Mouse (Mus musculus): ENCODE measurements at regions not wholly inside any gene's neighbourhood (a gene's known extent, or its start where the extent isn't known, plus 50 kb on each side); places are given as distances from the start of the nearest gene placed in this dataset.
"Not testable (repeated sequence)": the region's sequence is repeated elsewhere in the genome, so short reads cannot be mapped to it uniquely, and the experiment has no call there.

GRCm38 (mm10) chr11:45365343-45365742 lies 486.5 kb upstream of the Clint1 start:
- WGBS (ENCODE audit: insufficient replicate concordance): 71% methylated on average over 3 of the region's 3 CpGs
- Histone ChIP-seq H3K4me3 (replicated peaks) (no peak overlapping the region), H3K36me3 (no peaks in the 10 kb centered on the region), H3K4me1 (replicated peaks) (no peaks in the 10 kb centered on the region), H3K4me2 (no peak overlapping the region), H3K9me3 (replicated peaks) (no peaks in the 10 kb centered on the region), H3K27me3 (no peaks in the 10 kb centered on the region), H3K9ac (no peak overlapping the region), H3K27ac (no peak overlapping the region)
- no peak for ATAC-seq (ENCODE audit: low read depth)
- DNase-seq: no peak

GRCm38 (mm10) chr11:45389243-45390146 lies 462.4 kb upstream of the Clint1 start:
- Histone ChIP-seq H3K9me3 (replicated peaks) (no peaks in the 10 kb centered on the region), H3K27me3 (no peaks in the 10 kb centered on the region), H3K9ac (no peak overlapping the region), H3K27ac (no peak overlapping the region), H3K36me3 (no peaks in the 10 kb centered on the region), H3K4me1 (replicated peaks) (no peaks in the 10 kb centered on the region), H3K4me3 (replicated peaks) (no peak overlapping the region), H3K4me2 (no peak overlapping the region)
- DNase-seq (no peak), ATAC-seq (ENCODE audit: low read depth) (no peak)
- 48% methylated on average over 11 of the region's 11 CpGs for WGBS (ENCODE audit: insufficient replicate concordance)

- no peak overlapping the region for H3K27ac ChIP-seq
- ATAC-seq (ENCODE audit: low read depth) (no peak), DNase-seq (no peak)
- no peaks in the 10 kb centered on the region for H3K36me3 ChIP-seq
- H3K4me1 ChIP-seq (replicated peaks): no peaks in the 10 kb centered on the region
- H3K9ac ChIP-seq: no peak overlapping the region
- 45% methylated on average over 3 of the region's 3 CpGs for WGBS (ENCODE audit: insufficient replicate concordance)
- H3K9me3 ChIP-seq (replicated peaks): no peaks in the 10 kb centered on the region
- H3K4me2 ChIP-seq: no peak overlapping the region
- H3K27me3 ChIP-seq: no peaks in the 10 kb centered on the region
- no peak overlapping the region for H3K4me3 ChIP-seq (replicated peaks)
Observed at GRCm38 (mm10) chr11:45396009-45396408, 455.8 kb upstream of the Clint1 start.

GRCm38 (mm10) chr11:45398188-45398587 lies 453.7 kb upstream of the Clint1 start:
- Histone ChIP-seq H3K36me3 (no peaks in the 10 kb centered on the region), H3K9me3 (replicated peaks) (no peaks in the 10 kb centered on the region), H3K9ac (no peak overlapping the region), H3K27me3 (no peaks in the 10 kb centered on the region), H3K4me1 (replicated peaks) (no peaks in the 10 kb centered on the region), H3K4me3 (replicated peaks) (no peak overlapping the region), H3K27ac (no peak overlapping the region), H3K4me2 (no peak overlapping the region)
- no peak for DNase-seq
- WGBS (ENCODE audit: insufficient replicate concordance): 53% methylated on average over 6 of the region's 6 CpGs
- no peak for ATAC-seq (ENCODE audit: low read depth)

GRCm38 (mm10) chr11:45404377-45405029 lies 447.3 kb upstream of the Clint1 start:
- 63% methylated on average over 10 of the region's 10 CpGs for WGBS (ENCODE audit: insufficient replicate concordance)
- ATAC-seq (ENCODE audit: low read depth) (no peak), DNase-seq (no peak)
- H3K36me3 ChIP-seq: no peaks in the 10 kb centered on the region
- H3K4me3 ChIP-seq (replicated peaks): no peak overlapping the region
- no peak overlapping the region for H3K4me2 ChIP-seq
- H3K9me3 ChIP-seq (replicated peaks): no peaks in the 10 kb centered on the region
- no peak overlapping the region for H3K9ac ChIP-seq
- no peaks in the 10 kb centered on the region for H3K4me1 ChIP-seq (replicated peaks)
- no peaks in the 10 kb centered on the region for H3K27me3 ChIP-seq
- no peak overlapping the region for H3K27ac ChIP-seq

- not testable (repeated sequence) for H3K36me3 ChIP-seq; ATAC-seq (ENCODE audit: low read depth); DNase-seq
Observed at GRCm38 (mm10) chr11:45424066-45424465, 427.8 kb upstream of the Clint1 start.

GRCm38 (mm10) chr11:45440937-45441720 lies 410.7 kb upstream of the Clint1 start:
- Histone ChIP-seq H3K27ac (no peak overlapping the region), H3K9ac (no peak overlapping the region), H3K9me3 (replicated peaks) (no peaks in the 10 kb centered on the region), H3K4me1 (replicated peaks) (no peaks in the 10 kb centered on the region), H3K27me3 (no peaks in the 10 kb centered on the region), H3K36me3 (no peaks in the 10 kb centered on the region), H3K4me3 (replicated peaks) (no peak overlapping the region), H3K4me2 (no peak overlapping the region)
- DNase-seq (no peak), ATAC-seq (ENCODE audit: low read depth) (no peak)
- WGBS (ENCODE audit: insufficient replicate concordance): 35% methylated on average over 3 of the region's 3 CpGs

More at GRCm38 (mm10) chr11:45424066-45424465, 427.8 kb upstream of the Clint1 start:
- not testable (repeated sequence) for H3K9me3 ChIP-seq (replicated peaks); H3K4me2 ChIP-seq; H3K4me1 ChIP-seq (replicated peaks); H3K27ac ChIP-seq; H3K9ac ChIP-seq; H3K4me3 ChIP-seq (replicated peaks); H3K27me3 ChIP-seq

- DNase-seq (no peak), ATAC-seq (ENCODE audit: low read depth) (no peak)
- 0 out of 2 replicates have a peak, but pooled peaks cover 4% of the 10 kb centered on the region for H3K9me3 ChIP-seq (replicated peaks)
- H3K36me3 ChIP-seq: no peaks in the 10 kb centered on the region
- no peak overlapping the region for H3K4me2 ChIP-seq
- H3K27me3 ChIP-seq: no peaks in the 10 kb centered on the region
- H3K9ac ChIP-seq: no peak overlapping the region
- 53% methylated on average over 2 of the region's 2 CpGs for WGBS (ENCODE audit: insufficient replicate concordance)
- no peak overlapping the region for H3K27ac ChIP-seq
- no peaks in the 10 kb centered on the region for H3K4me1 ChIP-seq (replicated peaks)
- no peak overlapping the region for H3K4me3 ChIP-seq (replicated peaks)
Observed at GRCm38 (mm10) chr11:45446512-45446911, 405.3 kb upstream of the Clint1 start.

- Histone ChIP-seq H3K4me3 (replicated peaks) (no peak overlapping the region), H3K4me2 (no peak overlapping the region), H3K4me1 (replicated peaks) (no peaks in the 10 kb centered on the region), H3K9ac (no peak overlapping the region), H3K9me3 (replicated peaks) (no peaks in the 10 kb centered on the region), H3K36me3 (no peaks in the 10 kb centered on the region), H3K27me3 (no peaks in the 10 kb centered on the region), H3K27ac (no peak overlapping the region)
- 64% methylated on average over 5 of the region's 5 CpGs for WGBS (ENCODE audit: insufficient replicate concordance)
- DNase-seq (no peak), ATAC-seq (ENCODE audit: low read depth) (no peak)
Observed at GRCm38 (mm10) chr11:45454234-45454633, 397.6 kb upstream of the Clint1 start.

- no peaks in the 10 kb centered on the region for H3K9me3 ChIP-seq (replicated peaks)
- no peaks in the 10 kb centered on the region for H3K4me1 ChIP-seq (replicated peaks)
- H3K27ac ChIP-seq: no peak overlapping the region
- DNase-seq (no peak), ATAC-seq (ENCODE audit: low read depth) (no peak)
- H3K36me3 ChIP-seq: no peaks in the 10 kb centered on the region
- H3K4me2 ChIP-seq: no peak overlapping the region
- H3K9ac ChIP-seq: no peak overlapping the region
- H3K4me3 ChIP-seq (replicated peaks): no peak overlapping the region
- 48% methylated on average over 3 of the region's 3 CpGs for WGBS (ENCODE audit: insufficient replicate concordance)
- H3K27me3 ChIP-seq: no peaks in the 10 kb centered on the region
Observed at GRCm38 (mm10) chr11:45454933-45455332, 396.9 kb upstream of the Clint1 start.

GRCm38 (mm10) chr11:45456724-45457123 lies 395.1 kb upstream of the Clint1 start:
- 55% methylated on average over 3 of the region's 3 CpGs for WGBS (ENCODE audit: insufficient replicate concordance)
- no peak for DNase-seq

More at GRCm38 (mm10) chr11:45456724-45457123, 395.1 kb upstream of the Clint1 start:
- no peak for ATAC-seq (ENCODE audit: low read depth)
- Histone ChIP-seq H3K4me3 (replicated peaks) (no peak overlapping the region), H3K9me3 (replicated peaks) (no peaks in the 10 kb centered on the region), H3K27me3 (no peaks in the 10 kb centered on the region), H3K36me3 (no peaks in the 10 kb centered on the region), H3K27ac (no peak overlapping the region), H3K4me1 (replicated peaks) (no peaks in the 10 kb centered on the region), H3K9ac (no peak overlapping the region), H3K4me2 (no peak overlapping the region)

All from liver, embryonic 13.5 days (tissue).